Mouse (Mus musculus): Measurements from ENCODE around the gene Kbtbd2. TPM values are rescaled to one million over a fixed set of nuclear protein-coding genes. Genes with fewer than 3 reads are reported as not detected.

The Kbtbd2 gene
- polyA plus RNA-seq, 1 experiment from 2014 or later = 37.0 TPM

Other genes with a start within 250 kb of the Kbtbd2 start
- gene Pde1c, start 228.7 kb downstream of the Kbtbd2 start, polyA plus RNA-seq (2016; fragmentation: Nextera tagmentation; extraction: Ambion mirVana) = 2.7 and 3.5 TPM in 2 replicates
- gene Lsm5, start 93.1 kb downstream of the Kbtbd2 start, polyA plus RNA-seq (2016; fragmentation: Nextera tagmentation; extraction: Ambion mirVana) = 97.4 and 101 TPM in 2 replicates
- 11.2 and 12.2 TPM in 2 replicates for gene Avl9, start 82.9 kb downstream of the Kbtbd2 start, polyA plus RNA-seq (2016; fragmentation: Nextera tagmentation; extraction: Ambion mirVana)
- 151 and 154 TPM in 2 replicates for gene Fkbp9, start 34.2 kb upstream of the Kbtbd2 start, polyA plus RNA-seq (2016; fragmentation: Nextera tagmentation; extraction: Ambion mirVana)
- gene Nt5c3, start 126.1 kb upstream of the Kbtbd2 start, polyA plus RNA-seq (2016; fragmentation: Nextera tagmentation; extraction: Ambion mirVana) = 74.8 and 77.4 TPM in 2 replicates
- gene Vmn1r4, start 126.2 kb upstream of the Kbtbd2 start, polyA plus RNA-seq (2016; fragmentation: Nextera tagmentation; extraction: Ambion mirVana) = 0.10 and 0.12 TPM in 2 replicates
- not detected in 2 replicates for gene Vmn1r5, start 172.5 kb upstream of the Kbtbd2 start, polyA plus RNA-seq (2016; fragmentation: Nextera tagmentation; extraction: Ambion mirVana)
- not detected in 2 replicates for gene Vmn1r6, start 199.4 kb upstream of the Kbtbd2 start, polyA plus RNA-seq (2016; fragmentation: Nextera tagmentation; extraction: Ambion mirVana)
- not detected in 2 replicates for gene Vmn1r7, start 227.5 kb upstream of the Kbtbd2 start, polyA plus RNA-seq (2016; fragmentation: Nextera tagmentation; extraction: Ambion mirVana)
- not detected in 2 replicates for gene Vmn1r8, start 234.5 kb upstream of the Kbtbd2 start, polyA plus RNA-seq (2016; fragmentation: Nextera tagmentation; extraction: Ambion mirVana)